Mouse (Mus musculus): Measurements from ENCODE around the gene Lep.

Gene Lep

DNA sequence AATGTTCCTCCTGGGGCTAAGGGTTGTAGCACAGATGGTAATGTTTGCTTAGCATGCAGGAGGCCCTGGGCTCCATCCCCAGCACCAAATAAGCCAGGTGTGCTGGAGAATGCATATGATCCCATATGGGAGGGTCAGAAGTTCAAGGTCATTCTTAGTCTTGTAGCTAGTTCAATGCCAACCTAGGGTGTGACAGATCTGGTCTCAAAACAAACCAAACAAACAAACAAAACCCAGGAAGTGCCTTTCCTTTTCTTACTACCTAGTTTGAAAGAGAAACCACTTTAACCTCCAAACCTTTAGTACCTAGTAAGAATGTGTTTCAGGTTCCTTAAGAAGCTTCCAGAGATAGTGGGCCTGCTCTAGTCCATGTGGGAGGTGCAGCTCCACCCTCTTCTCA lies 58.2 kb downstream of the Lep start:
- no peak for DNase-seq

DNA sequence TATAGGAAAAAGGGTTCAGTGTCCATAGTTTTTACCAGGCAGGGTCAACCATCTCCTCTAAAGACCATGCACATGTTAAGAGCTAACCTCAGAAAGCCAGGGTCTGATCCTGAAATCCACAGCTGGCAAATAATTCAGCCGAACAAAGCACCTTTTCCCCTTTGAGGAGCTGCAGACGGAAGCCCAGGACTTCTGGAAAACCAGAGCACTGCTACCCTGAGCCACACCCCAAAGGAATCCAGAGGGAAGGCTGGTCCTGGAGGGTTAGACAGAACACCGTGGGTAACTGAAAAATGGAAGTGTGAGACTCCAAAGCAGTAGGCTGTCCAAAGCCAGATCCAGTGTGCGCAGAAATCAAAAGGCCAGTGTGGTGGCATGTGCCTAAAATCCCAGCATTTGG lies 58.9 kb downstream of the Lep start:
- DNase-seq = no peak

- no peak for DNase-seq
Measured at GRCm38 (mm10) chr6:29119990-29120389, 60.0 kb downstream of the Lep start.
